Mouse (Mus musculus) thymus, adult 2 months (tissue): ENCODE results near the gene Syce2.

Source experiments
- CTCF ChIP-seq: fragments of 200-500 bp; IDR thresholded peaks from 2 replicates; pipeline ENCODE4 v1.5.1; 2012; ENCODE audit warnings: mild to moderate bottlenecking, control low read depth, low read length, moderate library complexity, borderline replicate concordance; ENCODE audit not compliant: control insufficient read depth, poor library complexity, insufficient read depth; ENCODE audit errors: extremely low read depth
- POLR2A ChIP-seq: fragments of 200-500 bp; IDR thresholded peaks from 2 replicates; pipeline ENCODE4 v1.6.1; 2012; ENCODE audit warnings: mild to moderate bottlenecking, low read length, control low read depth, moderate library complexity; ENCODE audit not compliant: control insufficient read depth, poor library complexity, insufficient read depth; ENCODE audit errors: extremely low read depth

- TF ChIP-seq CTCF (no peak), POLR2A (no peak)
Measured at GRCm38 (mm10) chr8:84892993-84893708, 21.2 kb downstream of the Syce2 start.
